Mouse (Mus musculus) liver, embryonic 14.5 days (tissue): ENCODE data around the gene Tspan11.

Experiments used
- CTCF ChIP-seq: IDR thresholded peaks from 2 replicates; pipeline ENCODE4 v1.5.1; 2016; ENCODE audit warnings: antibody characterized with exemption, low read depth, control low read depth
- EP300 ChIP-seq: IDR thresholded peaks from 2 replicates; pipeline ENCODE4 v1.6.1; 2016; ENCODE audit warnings: antibody characterized with exemption, low read depth

DNA sequence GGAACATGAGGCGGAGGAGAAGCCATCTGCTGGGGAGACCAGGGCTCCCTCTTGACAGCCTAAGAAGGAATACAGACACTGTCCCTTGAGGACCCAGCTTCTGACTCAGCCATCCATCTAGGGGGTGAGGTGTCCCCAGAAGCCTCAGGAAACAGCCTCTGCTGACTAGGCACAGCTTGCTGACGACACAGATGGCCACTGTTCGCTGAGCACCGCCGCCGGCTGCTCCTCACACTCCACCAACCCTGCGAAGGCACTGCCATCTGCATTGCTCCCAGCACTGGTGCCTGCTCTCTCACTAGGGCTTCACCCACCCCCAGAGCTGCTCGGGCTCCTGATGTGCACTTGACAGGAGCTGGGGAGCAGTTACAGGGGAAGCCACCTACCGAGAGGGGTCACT lies 38.5 kb downstream of the Tspan11 start:
- TF ChIP-seq CTCF (no peak), EP300 (no peak)
